Mouse (Mus musculus): ENCODE results near the gene Gsdma2. TPM values are rescaled to one million over a fixed set of nuclear protein-coding genes. Genes with fewer than 3 reads are reported as not detected.
"Not testable (repeated sequence)": the region's sequence is repeated elsewhere in the genome, so short reads cannot be mapped to it uniquely, and the experiment has no call there.

Gsdma2 gene
- polyA plus RNA-seq, 1 experiment = not detected

- Histone ChIP-seq H3K4me2 (ENCODE audit: low read depth) (no peak overlapping the region), H3K36me3 (ENCODE audit: control insufficient read depth, insufficient read depth) (no peaks in the 10 kb centered on the region), H3K4me3 (no peak overlapping the region), H3K27me3 (ENCODE audit: control insufficient read depth, insufficient read depth, insufficient read length) (peaks cover 39% of the 10 kb centered on the region), H3K79me2 (ENCODE audit: control insufficient read depth, insufficient read depth) (no peaks in the 10 kb centered on the region), H3ac (ENCODE audit: control insufficient read depth, insufficient read length) (no peak overlapping the region)
- TF ChIP-seq REST (IDR thresholded peaks at IDR 0.05; ENCODE audit: insufficient read depth, insufficient read length) = no peak
- no peak for TF ChIP-seq USF1 (IDR thresholded peaks at IDR 0.05; ENCODE audit: low read depth)
- TF ChIP-seq CEBPB (IDR thresholded peaks at IDR 0.05; ENCODE audit: insufficient read depth, poor library complexity, severe bottlenecking) = no peak
- no peak for TF ChIP-seq SRF (IDR thresholded peaks at IDR 0.05; ENCODE audit: control insufficient read depth, insufficient read length, low read depth)
- no peak for TF ChIP-seq E2F4 (IDR thresholded peaks at IDR 0.05; ENCODE audit: insufficient read depth)
- TF ChIP-seq MYOD1 (IDR thresholded peaks at IDR 0.05; ENCODE audit: control insufficient read depth in 1 of 3, insufficient read length in 2 of 3, low read depth in 2 of 3) = no peak
- no peak for TF ChIP-seq TCF3 (IDR thresholded peaks at IDR 0.05; ENCODE audit: insufficient read length, low read depth)
- no peak for TF ChIP-seq POLR2AphosphoS2 (IDR thresholded peaks at IDR 0.05; ENCODE audit: insufficient read length, low read depth)
- TF ChIP-seq TCF12 (IDR thresholded peaks at IDR 0.05; ENCODE audit: insufficient read depth, poor library complexity, severe bottlenecking) = no peak
- TF ChIP-seq MYOG (IDR thresholded peaks at IDR 0.05; ENCODE audit: control insufficient read depth in 1 of 3, insufficient read depth in 1 of 3, insufficient read length in 2 of 3, low read depth in 2 of 3) = no peak
- no peak for TF ChIP-seq MAX (IDR thresholded peaks at IDR 0.05; ENCODE audit: low read depth)
- no peak for TF ChIP-seq POLR2A (IDR thresholded peaks at IDR 0.05; ENCODE audit: insufficient read length, low read depth)
Observed at GRCm38 (mm10) chr11:98671284-98671815, 24.8 kb downstream of the Gsdma2 start.

- no peaks in the 10 kb centered on the region for H3K36me3 ChIP-seq (ENCODE audit: control insufficient read depth, insufficient read depth)
- H3K4me3 ChIP-seq = no peak overlapping the region
- no peak overlapping the region for H3ac ChIP-seq (ENCODE audit: control insufficient read depth, insufficient read length)
- peaks cover 34% of the 10 kb centered on the region for H3K27me3 ChIP-seq (ENCODE audit: control insufficient read depth, insufficient read depth, insufficient read length)
- H3K4me2 ChIP-seq (ENCODE audit: low read depth) = no peak overlapping the region
- no peak for TF ChIP-seq REST (IDR thresholded peaks at IDR 0.05; ENCODE audit: insufficient read depth, insufficient read length)
- no peak for TF ChIP-seq TCF3 (IDR thresholded peaks at IDR 0.05; ENCODE audit: insufficient read length, low read depth)
- no peak for TF ChIP-seq SRF (IDR thresholded peaks at IDR 0.05; ENCODE audit: control insufficient read depth, insufficient read length, low read depth)
- no peak for TF ChIP-seq CEBPB (IDR thresholded peaks at IDR 0.05; ENCODE audit: insufficient read depth, poor library complexity, severe bottlenecking)
- peak; percentile 54 to 78 (median 68) for TF ChIP-seq MYOG (IDR thresholded peaks at IDR 0.05; ENCODE audit: control insufficient read depth in 1 of 3, insufficient read depth in 1 of 3, insufficient read length in 2 of 3, low read depth in 2 of 3)
- peak in 2 of 3 experiments; percentile 71 to 79 for TF ChIP-seq MYOD1 (IDR thresholded peaks at IDR 0.05; ENCODE audit: control insufficient read depth in 1 of 3, insufficient read length in 2 of 3, low read depth in 2 of 3)
- TF ChIP-seq USF1 (IDR thresholded peaks at IDR 0.05; ENCODE audit: low read depth) = no peak
- TF ChIP-seq TCF12 (IDR thresholded peaks at IDR 0.05; ENCODE audit: insufficient read depth, poor library complexity, severe bottlenecking) = no peak
- no peak for TF ChIP-seq POLR2AphosphoS2 (IDR thresholded peaks at IDR 0.05; ENCODE audit: insufficient read length, low read depth)
- TF ChIP-seq E2F4 (IDR thresholded peaks at IDR 0.05; ENCODE audit: insufficient read depth) = no peak
- no peak for TF ChIP-seq MAX (IDR thresholded peaks at IDR 0.05; ENCODE audit: low read depth)
- TF ChIP-seq POLR2A (IDR thresholded peaks at IDR 0.05; ENCODE audit: insufficient read length, low read depth) = no peak
- no peaks in the 10 kb centered on the region for H3K79me2 ChIP-seq (ENCODE audit: control insufficient read depth, insufficient read depth)
Observed at GRCm38 (mm10) chr11:98671857-98672256, 25.3 kb downstream of the Gsdma2 start.

GRCm38 (mm10) chr11:98672482-98672881 is 25.9 kb downstream of the Gsdma2 start:
- Histone ChIP-seq H3ac (ENCODE audit: control insufficient read depth, insufficient read length) (no peak overlapping the region), H3K4me2 (ENCODE audit: low read depth) (no peak overlapping the region), H3K4me3 (no peak overlapping the region), H3K27me3 (ENCODE audit: control insufficient read depth, insufficient read depth, insufficient read length) (peaks cover 28% of the 10 kb centered on the region), H3K79me2 (ENCODE audit: control insufficient read depth, insufficient read depth) (no peaks in the 10 kb centered on the region), H3K36me3 (ENCODE audit: control insufficient read depth, insufficient read depth) (no peaks in the 10 kb centered on the region)
- no peak for TF ChIP-seq CEBPB (IDR thresholded peaks at IDR 0.05; ENCODE audit: insufficient read depth, poor library complexity, severe bottlenecking)
- TF ChIP-seq E2F4 (IDR thresholded peaks at IDR 0.05; ENCODE audit: insufficient read depth) = no peak
- no peak for TF ChIP-seq TCF3 (IDR thresholded peaks at IDR 0.05; ENCODE audit: insufficient read length, low read depth)
- TF ChIP-seq POLR2AphosphoS2 (IDR thresholded peaks at IDR 0.05; ENCODE audit: insufficient read length, low read depth) = no peak
- TF ChIP-seq REST (IDR thresholded peaks at IDR 0.05; ENCODE audit: insufficient read depth, insufficient read length) = no peak
- TF ChIP-seq USF1 (IDR thresholded peaks at IDR 0.05; ENCODE audit: low read depth) = no peak
- TF ChIP-seq POLR2A (IDR thresholded peaks at IDR 0.05; ENCODE audit: insufficient read length, low read depth) = no peak

- H3K79me2 ChIP-seq (ENCODE audit: control insufficient read depth, insufficient read depth); H3K36me3 ChIP-seq (ENCODE audit: control insufficient read depth, insufficient read depth); H3ac ChIP-seq (ENCODE audit: control insufficient read depth, insufficient read length); H3K4me3 ChIP-seq: not testable (repeated sequence)
- H3K4me2 ChIP-seq (ENCODE audit: low read depth) = peak overlapping the region; percentile 44
- H3K27me3 ChIP-seq (ENCODE audit: control insufficient read depth, insufficient read depth, insufficient read length) = peaks cover 21% of the 10 kb centered on the region
Observed at GRCm38 (mm10) chr11:98673136-98673535, 26.6 kb downstream of the Gsdma2 start.

- Histone ChIP-seq H3K4me2 (ENCODE audit: low read depth) (no peak overlapping the region), H3K36me3 (ENCODE audit: control insufficient read depth, insufficient read depth) (no peaks in the 10 kb centered on the region), H3ac (ENCODE audit: control insufficient read depth, insufficient read length) (no peak overlapping the region), H3K27me3 (ENCODE audit: control insufficient read depth, insufficient read depth, insufficient read length) (no peaks in the 10 kb centered on the region), H3K4me3 (no peak overlapping the region), H3K79me2 (ENCODE audit: control insufficient read depth, insufficient read depth) (no peaks in the 10 kb centered on the region)
- TF ChIP-seq USF1 (IDR thresholded peaks at IDR 0.05; ENCODE audit: low read depth) = no peak
- TF ChIP-seq E2F4 (IDR thresholded peaks at IDR 0.05; ENCODE audit: insufficient read depth) = no peak
Observed at GRCm38 (mm10) chr11:98675829-98676363, 29.3 kb downstream of the Gsdma2 start.

Data from myocyte (in vitro differentiated cells).